Mouse (Mus musculus): ENCODE measurements around the gene Gm20777.
"Not testable (repeated sequence)": the region's sequence is repeated elsewhere in the genome, so short reads cannot be mapped to it uniquely, and the experiment has no call there.

The Gm20777 gene

DNA sequence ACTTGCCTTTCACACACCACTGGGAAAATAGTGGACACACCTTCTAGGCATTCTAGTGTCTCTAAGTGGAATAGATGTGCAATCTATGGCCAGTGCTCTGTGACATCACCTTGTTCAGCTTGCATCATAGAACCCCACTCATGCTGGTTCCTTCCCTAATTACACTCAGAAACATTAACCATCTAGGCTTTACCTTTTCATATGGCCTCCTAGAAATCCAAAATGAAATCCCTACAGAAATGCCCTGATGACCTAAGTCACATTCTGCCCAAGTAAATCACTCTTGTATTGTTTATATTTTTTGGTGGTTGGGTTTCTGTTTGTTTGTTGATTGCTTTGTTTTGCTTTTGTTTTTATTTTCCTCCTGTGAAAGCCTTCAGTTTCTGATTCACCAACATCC lies at the start of gene Gm20777:
TSS of gene Gm20777 (minus strand) at position 101 of the 400 bp plus-strand sequence.
- not testable (repeated sequence) for DNase-seq (ENCODE audit: low spot score)

DNA sequence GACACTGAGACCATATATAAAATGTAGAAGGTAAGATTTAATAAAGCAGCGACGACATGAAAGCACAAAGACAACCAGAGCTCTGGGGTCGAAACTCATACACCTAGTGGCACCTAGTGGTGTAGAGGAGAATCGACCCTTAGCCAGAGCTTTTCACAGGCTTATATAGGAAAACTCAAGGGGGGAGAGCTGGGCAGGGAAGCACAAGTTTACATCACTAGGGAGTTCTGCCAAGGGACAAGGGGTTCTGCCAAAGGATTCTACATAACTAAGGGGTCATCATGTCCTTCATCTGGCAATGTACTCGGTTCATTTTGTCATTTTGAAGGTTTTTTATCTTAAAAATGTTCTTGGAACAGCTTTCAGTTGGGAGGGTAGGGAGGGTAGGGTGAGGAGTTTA lies 42.7 kb downstream of the Gm20777 start:
- DNase-seq (ENCODE audit: low spot score), result peak; percentile 27

DNA sequence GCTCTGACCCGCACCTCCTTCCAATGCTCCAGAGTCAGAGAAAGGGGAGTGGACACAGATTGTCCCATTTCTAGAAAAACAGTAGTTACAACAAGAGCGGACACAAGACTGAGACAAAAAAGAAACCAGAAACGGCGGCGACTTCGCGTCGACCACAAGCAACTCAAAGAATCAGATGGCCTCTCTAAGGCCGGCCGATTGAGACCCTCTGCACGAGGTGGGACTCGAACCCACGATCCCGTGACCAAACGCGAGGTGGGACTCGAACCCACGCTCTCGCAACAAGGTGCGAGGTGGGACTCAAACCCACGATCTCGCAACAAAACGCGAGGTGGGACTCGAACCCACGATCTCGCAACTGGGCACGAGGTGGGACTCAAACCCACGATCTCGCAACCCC lies 43.5 kb downstream of the Gm20777 start:
- DNase-seq (ENCODE audit: low spot score), result peak; percentile 2

DNA sequence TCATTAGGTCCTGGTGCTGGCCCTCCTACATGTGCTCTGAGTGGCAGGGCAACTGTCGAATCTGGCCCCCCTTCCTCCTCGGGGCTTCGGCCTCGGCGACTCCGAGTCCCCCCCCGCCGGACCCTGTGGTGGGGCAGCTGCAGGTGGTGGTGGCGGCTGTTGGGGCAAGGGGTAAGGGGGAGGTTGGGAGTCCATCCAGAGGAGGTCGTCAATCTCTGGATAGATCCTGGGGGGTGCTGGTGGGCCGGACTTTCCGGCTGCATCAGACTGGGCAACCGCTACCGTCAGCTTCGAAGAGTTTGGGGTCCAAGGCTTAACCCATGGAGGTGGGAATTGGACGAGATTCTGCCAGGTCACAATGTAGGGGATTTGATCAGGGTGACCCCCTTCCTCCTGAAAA lies 44.0 kb downstream of the Gm20777 start:
- DNase-seq (ENCODE audit: low spot score), result peak; percentile 2

DNA sequence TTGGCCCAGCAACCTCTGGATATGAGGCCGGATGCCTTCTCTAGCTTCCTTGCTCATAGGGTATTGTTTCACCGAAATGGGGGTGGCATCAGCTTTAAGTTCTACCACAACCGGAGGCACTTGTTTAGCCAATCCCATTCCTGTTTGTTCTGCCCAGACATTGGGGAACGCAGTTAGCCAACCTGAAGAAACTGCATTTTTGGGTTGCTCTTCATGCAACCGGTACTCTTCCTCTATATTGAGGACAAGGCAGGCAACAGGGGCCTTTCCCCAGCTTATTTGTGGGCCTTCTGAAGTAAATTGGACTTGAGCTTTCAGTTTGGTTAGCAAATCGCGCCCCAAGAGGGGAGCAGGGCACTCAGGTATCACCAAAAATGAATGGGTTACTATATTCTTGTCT lies 45.6 kb downstream of the Gm20777 start:
- peak; percentile 2 for DNase-seq (ENCODE audit: low spot score)

Measured in ovary, postnatal 36 days (tissue).